Mouse (Mus musculus): ENCODE measurements around the gene Kcnf1. TPM values are rescaled to one million over a fixed set of nuclear protein-coding genes. Genes with fewer than 3 reads are reported as not detected.
"Not testable (repeated sequence)": the region's sequence is repeated elsewhere in the genome, so short reads cannot be mapped to it uniquely, and the experiment has no call there.

Gene Kcnf1
- polyA plus RNA-seq, 1 experiment from 2014 or later, result 0.70 TPM

GRCm38 (mm10) chr12:17132243-17132642, 44.4 kb downstream of the Kcnf1 start:
- no peaks in the 10 kb centered on the region for H3K4me1 ChIP-seq (replicated peaks; ENCODE audit: control insufficient read depth, insufficient read depth)
- H3K36me3 ChIP-seq (ENCODE audit: control insufficient read depth, insufficient read depth, low read length), result no peaks in the 10 kb centered on the region
- H3K27ac ChIP-seq (replicated peaks), result no peak overlapping the region
- ATAC-seq (ENCODE audit: low FRiP score, low TSS enrichment), result no peak
- TF ChIP-seq CTCF (IDR thresholded peaks at IDR 0.05; ENCODE audit: low read depth), result no peak
- no peak for TF ChIP-seq EP300 (optimal IDR thresholded peaks at IDR 0.05)
- H3K9me3 ChIP-seq (ENCODE audit: control insufficient read depth, low read length), result no peaks in the 10 kb centered on the region
- WGBS, result 63% methylated on average over 8 of the region's 8 CpGs
- H3K9ac ChIP-seq (ENCODE audit: low read length), result no peak overlapping the region
- no peak overlapping the region for H3K4me2 ChIP-seq (replicated peaks; ENCODE audit: low read depth)
- DNase-seq (ENCODE audit: low spot score), result no peak
- no peaks in the 10 kb centered on the region for H3K27me3 ChIP-seq (ENCODE audit: control insufficient read depth, insufficient read depth, low read length)
- no peak overlapping the region for H3K4me3 ChIP-seq (ENCODE audit: low read depth, low read length)

- H3K36me3 ChIP-seq (ENCODE audit: control insufficient read depth, insufficient read depth, low read length), result no peaks in the 10 kb centered on the region
- TF ChIP-seq EP300 (optimal IDR thresholded peaks at IDR 0.05) (no peak), CTCF (IDR thresholded peaks at IDR 0.05; ENCODE audit: low read depth) (no peak)
- no peaks in the 10 kb centered on the region for H3K9me3 ChIP-seq (ENCODE audit: control insufficient read depth, low read length)
- ATAC-seq (ENCODE audit: low FRiP score, low TSS enrichment) (no peak), DNase-seq (ENCODE audit: low spot score) (no peak)
- H3K4me3 ChIP-seq (ENCODE audit: low read depth, low read length), result no peak overlapping the region
- H3K4me1 ChIP-seq (replicated peaks; ENCODE audit: control insufficient read depth, insufficient read depth), result no peaks in the 10 kb centered on the region
- no peak overlapping the region for H3K27ac ChIP-seq (replicated peaks)
- no peaks in the 10 kb centered on the region for H3K27me3 ChIP-seq (ENCODE audit: control insufficient read depth, insufficient read depth, low read length)
- no peak overlapping the region for H3K9ac ChIP-seq (ENCODE audit: low read length)
- WGBS, result 88% methylated on average over 10 of the region's 10 CpGs
- H3K4me2 ChIP-seq (replicated peaks; ENCODE audit: low read depth), result no peak overlapping the region
These were observed 45.1 kb downstream of the Kcnf1 start for GRCm38 (mm10) chr12:17131563-17131962.

GRCm38 (mm10) chr12:17122881-17123280, 53.8 kb downstream of the Kcnf1 start:
- not testable (repeated sequence) for H3K27ac ChIP-seq (replicated peaks); H3K4me1 ChIP-seq (replicated peaks; ENCODE audit: control insufficient read depth, insufficient read depth); H3K36me3 ChIP-seq (ENCODE audit: control insufficient read depth, insufficient read depth, low read length); H3K4me2 ChIP-seq (replicated peaks; ENCODE audit: low read depth); H3K9me3 ChIP-seq (ENCODE audit: control insufficient read depth, low read length); H3K4me3 ChIP-seq (ENCODE audit: low read depth, low read length); ATAC-seq (ENCODE audit: low FRiP score, low TSS enrichment); DNase-seq (ENCODE audit: low spot score); H3K27me3 ChIP-seq (ENCODE audit: control insufficient read depth, insufficient read depth, low read length); H3K9ac ChIP-seq (ENCODE audit: low read length)
- 89% methylated on average over 8 of the region's 12 CpGs for WGBS

Other genes with a start within 250 kb of the Kcnf1 start
- gene Pqlc3, start 176.5 kb downstream of the Kcnf1 start, polyA plus RNA-seq (2015; fragmentation: Nextera tagmentation; extraction: Ambion mirVana), result 22.5 and 22.9 TPM in 2 replicates
- 0.29 and 0.38 TPM in 2 replicates for gene 2410004P03Rik, start 165.2 kb downstream of the Kcnf1 start, polyA plus RNA-seq (2015; fragmentation: Nextera tagmentation; extraction: Ambion mirVana)
- gene Pdia6, start 89.7 kb upstream of the Kcnf1 start, polyA plus RNA-seq (2015; fragmentation: Nextera tagmentation; extraction: Ambion mirVana), result 353 and 375 TPM in 2 replicates
- gene Atp6v1c2, start 152.5 kb upstream of the Kcnf1 start, polyA plus RNA-seq (2015; fragmentation: Nextera tagmentation; extraction: Ambion mirVana), result 14.6 and 16.3 TPM in 2 replicates
- gene Nol10, start 171.6 kb upstream of the Kcnf1 start, polyA plus RNA-seq (2015; fragmentation: Nextera tagmentation; extraction: Ambion mirVana), result 7.3 and 8.2 TPM in 2 replicates

All from stomach, postnatal 0 days (tissue).